Mouse (Mus musculus): Measurements from ENCODE around the gene Josd2. TPM values are rescaled to one million over a fixed set of nuclear protein-coding genes. Genes with fewer than 3 reads are reported as not detected.
A peak's percentile ranks its signal among the peaks of the same experiment; 100 is the strongest.

Josd2 gene
- polyA plus RNA-seq, 1 experiment from 2014 or later = 26.9 TPM

- Histone ChIP-seq H3K9ac (replicated peaks; ENCODE audit: low read depth, low read length) (no peak overlapping the region), H3K4me2 (ENCODE audit: low read depth, low read length) (no peak overlapping the region), H3K27me3 (ENCODE audit: control insufficient read depth, insufficient read depth, low read length) (no peaks in the 10 kb centered on the region), H3K4me1 (ENCODE audit: control insufficient read depth, insufficient read depth, low read length) (peaks cover 2% of the 10 kb centered on the region; the same call in 1 of the 2 replicates), H3K36me3 (ENCODE audit: control insufficient read depth, insufficient read depth, low read length) (peaks cover 26% of the 10 kb centered on the region), H3K9me3 (ENCODE audit: control insufficient read depth, low read length) (no peaks in the 10 kb centered on the region), H3K4me3 (ENCODE audit: low read depth, low read length) (no peak overlapping the region), H3K27ac (ENCODE audit: low read depth, low read length) (no peak overlapping the region)
- no peak for ATAC-seq (ENCODE audit: low read depth)
- 92% methylated on average over 4 of the region's 4 CpGs for WGBS
These were observed 22.5 kb downstream of the Josd2 start for GRCm38 (mm10) chr7:44490281-44490680.

- Histone ChIP-seq H3K4me2 (ENCODE audit: low read depth, low read length) (no peak overlapping the region), H3K9me3 (ENCODE audit: control insufficient read depth, low read length) (no peaks in the 10 kb centered on the region), H3K4me3 (ENCODE audit: low read depth, low read length) (no peak overlapping the region), H3K9ac (replicated peaks; ENCODE audit: low read depth, low read length) (no peak overlapping the region), H3K27me3 (ENCODE audit: control insufficient read depth, insufficient read depth, low read length) (no peaks in the 10 kb centered on the region), H3K36me3 (ENCODE audit: control insufficient read depth, insufficient read depth, low read length) (peaks cover 26% of the 10 kb centered on the region), H3K27ac (ENCODE audit: low read depth, low read length) (no peak overlapping the region), H3K4me1 (ENCODE audit: control insufficient read depth, insufficient read depth, low read length) (peaks cover 6% of the 10 kb centered on the region; the same call in 1 of the 2 replicates)
- WGBS = 99% methylated on average over 5 of the region's 5 CpGs
- no peak for ATAC-seq (ENCODE audit: low read depth)
These were observed 23.6 kb downstream of the Josd2 start for GRCm38 (mm10) chr7:44491391-44491790.

- ATAC-seq (ENCODE audit: low read depth) = no peak
- H3K4me1 ChIP-seq (ENCODE audit: control insufficient read depth, insufficient read depth, low read length) = peaks cover 6% of the 10 kb centered on the region; the same call in 1 of the 2 replicates
- no peaks in the 10 kb centered on the region for H3K9me3 ChIP-seq (ENCODE audit: control insufficient read depth, low read length)
- no peak overlapping the region for H3K4me2 ChIP-seq (ENCODE audit: low read depth, low read length)
- H3K36me3 ChIP-seq (ENCODE audit: control insufficient read depth, insufficient read depth, low read length) = peaks cover 26% of the 10 kb centered on the region
- H3K9ac ChIP-seq (replicated peaks; ENCODE audit: low read depth, low read length) = no peak overlapping the region
- H3K4me3 ChIP-seq (ENCODE audit: low read depth, low read length) = no peak overlapping the region
- no peak overlapping the region for H3K27ac ChIP-seq (ENCODE audit: low read depth, low read length)
- 95% methylated on average over 21 of the region's 21 CpGs for WGBS
- H3K27me3 ChIP-seq (ENCODE audit: control insufficient read depth, insufficient read depth, low read length) = no peaks in the 10 kb centered on the region
These were observed 24.5 kb downstream of the Josd2 start for GRCm38 (mm10) chr7:44492166-44492826.

DNA sequence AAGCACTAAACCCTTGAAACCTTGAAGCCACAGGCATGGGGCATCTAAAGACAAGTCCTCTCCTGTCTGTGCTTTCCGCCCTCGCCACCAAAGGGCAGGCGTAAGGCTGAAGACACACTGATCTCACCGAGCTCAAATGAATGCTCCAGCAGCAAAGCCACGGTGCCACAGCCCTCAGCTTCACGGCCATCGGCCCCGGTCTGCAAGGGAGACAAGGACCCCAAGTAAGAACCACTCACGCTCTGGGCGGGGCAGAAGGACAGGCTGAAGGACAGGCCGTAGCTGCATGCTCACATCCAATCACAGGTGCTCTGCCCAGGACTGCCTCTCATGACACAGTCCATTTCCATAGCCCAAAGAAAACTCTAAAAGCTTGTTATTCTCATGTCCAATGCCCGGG is 26.9 kb downstream of the Josd2 start:
- 92% methylated on average over 12 of the region's 12 CpGs for WGBS
- H3K36me3 ChIP-seq (ENCODE audit: control insufficient read depth, insufficient read depth, low read length) = peaks cover 23% of the 10 kb centered on the region
- ATAC-seq (ENCODE audit: low read depth) = no peak
- no peak overlapping the region for H3K4me3 ChIP-seq (ENCODE audit: low read depth, low read length)
- peaks cover 6% of the 10 kb centered on the region; the same call in 1 of the 2 replicates for H3K4me1 ChIP-seq (ENCODE audit: control insufficient read depth, insufficient read depth, low read length)
- H3K4me2 ChIP-seq (ENCODE audit: low read depth, low read length) = peak overlapping the region; percentile 76; the same call in 1 of the 2 replicates
- H3K27me3 ChIP-seq (ENCODE audit: control insufficient read depth, insufficient read depth, low read length) = no peaks in the 10 kb centered on the region
- no peak overlapping the region for H3K27ac ChIP-seq (ENCODE audit: low read depth, low read length)
- no peaks in the 10 kb centered on the region for H3K9me3 ChIP-seq (ENCODE audit: control insufficient read depth, low read length)
- no peak overlapping the region for H3K9ac ChIP-seq (replicated peaks; ENCODE audit: low read depth, low read length)

GRCm38 (mm10) chr7:44495086-44495485 is 27.3 kb downstream of the Josd2 start:
- Histone ChIP-seq H3K27me3 (ENCODE audit: control insufficient read depth, insufficient read depth, low read length) (no peaks in the 10 kb centered on the region), H3K9me3 (ENCODE audit: control insufficient read depth, low read length) (no peaks in the 10 kb centered on the region), H3K27ac (ENCODE audit: low read depth, low read length) (no peak overlapping the region), H3K4me2 (ENCODE audit: low read depth, low read length) (peak overlapping the region; percentile 76), H3K9ac (replicated peaks; ENCODE audit: low read depth, low read length) (peak overlapping the region; percentile 89), H3K36me3 (ENCODE audit: control insufficient read depth, insufficient read depth, low read length) (peaks cover 23% of the 10 kb centered on the region), H3K4me3 (ENCODE audit: low read depth, low read length) (peak overlapping the region; percentile 77), H3K4me1 (ENCODE audit: control insufficient read depth, insufficient read depth, low read length) (peaks cover 6% of the 10 kb centered on the region; the same call in 1 of the 2 replicates)
- ATAC-seq (ENCODE audit: low read depth) = no peak
- 72% methylated on average over 7 of the region's 7 CpGs for WGBS

DNA sequence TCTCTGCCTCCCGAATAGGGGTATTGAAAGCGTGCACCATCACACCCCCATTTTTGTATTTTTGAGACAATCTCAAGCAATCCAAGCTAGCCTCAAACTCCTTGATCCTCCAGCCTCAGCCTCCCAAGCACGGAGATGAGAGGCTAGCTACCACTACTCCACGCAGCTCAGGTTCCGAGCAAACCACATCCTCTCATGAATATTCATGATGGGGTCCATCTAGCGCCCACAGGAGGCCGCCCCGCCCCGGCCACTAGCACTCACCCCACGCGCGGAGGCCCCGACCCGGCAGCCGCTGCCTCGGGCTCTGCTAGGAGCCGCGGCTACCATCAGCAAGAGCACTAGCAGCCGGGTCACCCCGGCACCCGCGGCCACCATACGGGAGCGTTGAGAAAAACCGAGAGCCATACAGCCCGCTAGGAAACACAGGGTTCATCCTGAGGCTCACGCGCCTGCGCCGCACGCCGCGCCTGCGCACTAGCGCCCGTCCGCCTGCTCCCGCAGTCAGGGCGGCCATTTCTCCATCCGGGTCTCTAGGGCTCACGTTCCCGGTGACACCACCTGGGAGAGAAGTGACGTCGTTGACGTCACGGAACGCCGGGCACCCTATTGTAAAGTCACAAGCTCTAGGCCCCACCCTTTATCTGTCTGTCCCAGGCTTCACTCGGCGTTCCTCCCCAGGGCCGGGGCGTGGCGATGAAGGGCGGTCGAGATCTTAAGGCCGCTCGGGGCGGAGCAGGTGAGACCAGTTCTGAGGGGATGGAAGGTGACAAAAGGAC is 28.4 kb downstream of the Josd2 start, which contains the start of the genes Emc10 and Fam71e1:
TSS of gene Emc10 (minus strand) at position 538 of the 779 bp plus-strand sequence.
TSS of gene Fam71e1 (plus strand) at position 590 of the 779 bp plus-strand sequence.
- H3K9me3 ChIP-seq (ENCODE audit: control insufficient read depth, low read length) = no peaks in the 10 kb centered on the region
- peaks cover 12% of the 10 kb centered on the region for H3K36me3 ChIP-seq (ENCODE audit: control insufficient read depth, insufficient read depth, low read length)
- peak within 1 kb of the TSS; percentile 77 for H3K4me3 ChIP-seq (ENCODE audit: low read depth, low read length)
- peak within 1 kb of the TSS; percentile 76 for H3K4me2 ChIP-seq (ENCODE audit: low read depth, low read length)
- H3K27ac ChIP-seq (ENCODE audit: low read depth, low read length) = peak within 1 kb of the TSS; percentile 95
- H3K9ac ChIP-seq (replicated peaks; ENCODE audit: low read depth, low read length) = peak within 1 kb of the TSS; percentile 89
- H3K4me1 ChIP-seq (ENCODE audit: control insufficient read depth, insufficient read depth, low read length) = peaks cover 6% of the 10 kb centered on the region; the same call in 1 of the 2 replicates
- under 1% methylated on average over 58 of the region's 58 CpGs for WGBS
- no peaks in the 10 kb centered on the region for H3K27me3 ChIP-seq (ENCODE audit: control insufficient read depth, insufficient read depth, low read length)
- peak; percentile 96 for ATAC-seq (ENCODE audit: low read depth)

DNA sequence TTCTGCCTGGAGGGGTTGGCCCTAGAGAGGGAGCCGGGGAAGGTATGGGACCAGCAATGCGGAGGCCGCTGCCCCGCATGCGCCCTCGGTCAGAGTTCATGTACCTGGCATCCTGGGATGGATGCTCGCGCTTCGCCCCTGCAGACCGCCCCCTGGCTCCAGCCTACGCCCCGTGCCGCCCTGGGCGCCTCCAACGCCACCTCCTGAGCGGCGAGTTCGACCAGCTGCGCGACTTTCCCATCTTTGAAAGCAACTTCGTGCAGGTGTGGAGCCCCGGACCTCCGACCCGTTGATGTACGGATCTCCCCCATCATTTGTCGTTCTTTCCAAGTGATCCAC is 29.0 kb downstream of the Josd2 start:
- Histone ChIP-seq H3K27me3 (ENCODE audit: control insufficient read depth, insufficient read depth, low read length) (no peaks in the 10 kb centered on the region), H3K4me1 (ENCODE audit: control insufficient read depth, insufficient read depth, low read length) (peaks cover 6% of the 10 kb centered on the region; the same call in 1 of the 2 replicates), H3K9ac (replicated peaks; ENCODE audit: low read depth, low read length) (peak overlapping the region; percentile 89), H3K9me3 (ENCODE audit: control insufficient read depth, low read length) (no peaks in the 10 kb centered on the region), H3K36me3 (ENCODE audit: control insufficient read depth, insufficient read depth, low read length) (peaks cover 7% of the 10 kb centered on the region; the same call in 1 of the 2 replicates), H3K4me3 (ENCODE audit: low read depth, low read length) (peak overlapping the region; percentile 77), H3K27ac (ENCODE audit: low read depth, low read length) (peak overlapping the region; percentile 95), H3K4me2 (ENCODE audit: low read depth, low read length) (peak overlapping the region; percentile 76)
- under 1% methylated on average over 24 of the region's 26 CpGs for WGBS
- ATAC-seq (ENCODE audit: low read depth) = no peak; the same call in 1 of the 2 replicates

DNA sequence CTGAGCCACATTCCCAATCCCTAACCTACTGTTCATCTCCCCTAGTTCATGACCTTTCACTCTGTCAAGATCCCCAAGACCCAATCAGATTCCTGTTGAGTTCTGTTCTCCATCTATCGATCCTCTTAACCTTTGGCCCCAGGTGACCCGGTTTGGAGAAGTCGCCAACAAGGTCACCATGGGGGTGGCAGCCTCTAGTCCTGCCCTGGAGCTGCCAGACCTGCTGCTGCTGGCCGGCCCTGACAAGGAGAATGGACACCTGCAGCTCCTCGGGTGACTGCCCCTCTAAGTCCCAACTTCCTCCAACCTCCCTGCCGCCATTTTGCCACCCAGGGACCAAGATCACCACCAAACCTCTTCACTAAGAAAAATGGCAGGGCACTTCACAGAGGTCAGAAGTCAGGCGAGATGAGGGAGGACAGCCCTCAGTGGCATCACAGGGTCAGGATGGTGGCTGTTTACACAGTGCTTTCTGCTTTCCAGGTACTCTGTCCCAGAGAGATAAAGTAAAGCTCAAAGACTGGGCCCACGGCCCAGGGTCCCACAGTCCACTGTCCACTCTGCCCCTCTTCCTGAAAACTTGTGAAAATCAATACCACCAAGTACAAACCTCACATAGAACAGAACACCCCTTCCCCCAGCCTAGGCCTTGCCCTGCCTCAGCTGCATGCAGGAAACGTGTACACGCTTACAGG is 29.7 kb downstream of the Josd2 start:
- ATAC-seq (ENCODE audit: low read depth) = no peak
- peaks cover 6% of the 10 kb centered on the region; the same call in 1 of the 2 replicates for H3K4me1 ChIP-seq (ENCODE audit: control insufficient read depth, insufficient read depth, low read length)
- no peak overlapping the region; the same call in 1 of the 2 replicates for H3K27ac ChIP-seq (ENCODE audit: low read depth, low read length)
- H3K36me3 ChIP-seq (ENCODE audit: control insufficient read depth, insufficient read depth, low read length) = no peaks in the 10 kb centered on the region
- no peaks in the 10 kb centered on the region for H3K27me3 ChIP-seq (ENCODE audit: control insufficient read depth, insufficient read depth, low read length)
- H3K9me3 ChIP-seq (ENCODE audit: control insufficient read depth, low read length) = no peaks in the 10 kb centered on the region
- H3K9ac ChIP-seq (replicated peaks; ENCODE audit: low read depth, low read length) = peak overlapping the region; percentile 89; the same call in 1 of the 2 replicates
- H3K4me3 ChIP-seq (ENCODE audit: low read depth, low read length) = peak overlapping the region; percentile 77
- H3K4me2 ChIP-seq (ENCODE audit: low read depth, low read length) = peak overlapping the region; percentile 76
- 87% methylated on average over 10 of the region's 10 CpGs for WGBS

Data from neural tube, embryonic 14.5 days (tissue).